Mouse (Mus musculus): ENCODE data around the gene Slc17a2. TPM values are rescaled to one million over a fixed set of nuclear protein-coding genes. Genes with fewer than 3 reads are reported as not detected.

Gene Slc17a2
- polyA plus RNA-seq, 1 experiment = not detected

Other genes starting within 250 kb of the Slc17a2 start
- 11.9 and 13.2 TPM in 2 replicates for gene Hist1h3e, start 244.6 kb upstream of the Slc17a2 start, polyA plus RNA-seq (2012; rRNA removed)
- gene Hist1h2ae, start 235.8 kb upstream of the Slc17a2 start, polyA plus RNA-seq (2012; rRNA removed) = 0.49 and 1.3 TPM in 2 replicates
- gene Hist1h2bg, start 235.6 kb upstream of the Slc17a2 start, polyA plus RNA-seq (2012; rRNA removed) = 18.7 and 22.4 TPM in 2 replicates
- 2.0 and 2.9 TPM in 2 replicates for gene Hist1h2bf, start 232.8 kb upstream of the Slc17a2 start, polyA plus RNA-seq (2012; rRNA removed)
- gene Hist1h2ad, start 232.6 kb upstream of the Slc17a2 start, polyA plus RNA-seq (2012; rRNA removed) = 1.3 and 2.0 TPM in 2 replicates
- 3.8 and 4.1 TPM in 2 replicates for gene Hist1h3d, start 231.2 kb upstream of the Slc17a2 start, polyA plus RNA-seq (2012; rRNA removed)
- gene Hist1h4d, start 225.4 kb upstream of the Slc17a2 start, polyA plus RNA-seq (2012; rRNA removed) = 6.9 and 9.6 TPM in 2 replicates
- gene Hist1h2be, start 185.9 kb upstream of the Slc17a2 start, polyA plus RNA-seq (2012; rRNA removed) = 5.4 and 9.0 TPM in 2 replicates
- gene Hist1h1e, start 184.4 kb upstream of the Slc17a2 start, polyA plus RNA-seq (2012; rRNA removed) = 3.1 and 3.9 TPM in 2 replicates
- gene Hist1h2ac, start 123.0 kb upstream of the Slc17a2 start, polyA plus RNA-seq (2012; rRNA removed) = 0.32 and 0.63 TPM in 2 replicates
- 245 and 281 TPM in 2 replicates for gene Hist1h2bc, start 122.8 kb upstream of the Slc17a2 start, polyA plus RNA-seq (2012; rRNA removed)
- gene Hist1h1t, start 111.2 kb upstream of the Slc17a2 start, polyA plus RNA-seq (2012; rRNA removed) = not detected in 2 replicates
- 3.9 and 6.4 TPM in 2 replicates for gene Hist1h4c, start 108.5 kb upstream of the Slc17a2 start, polyA plus RNA-seq (2012; rRNA removed)
- 21.7 and 43.9 TPM in 2 replicates for gene Hfe, start 96.1 kb upstream of the Slc17a2 start, polyA plus RNA-seq (2012; rRNA removed)
- 70.6 and 72.3 TPM in 2 replicates for gene Hist1h1c, start 68.2 kb upstream of the Slc17a2 start, polyA plus RNA-seq (2012; rRNA removed)
- 2.4 and 3.3 TPM in 2 replicates for gene Hist1h3c, start 61.4 kb upstream of the Slc17a2 start, polyA plus RNA-seq (2012; rRNA removed)
- gene Hist1h2bb, start 60.3 kb upstream of the Slc17a2 start, polyA plus RNA-seq (2012; rRNA removed) = 2.2 and 5.9 TPM in 2 replicates
- 0.61 and 2.9 TPM in 2 replicates for gene Hist1h2ab, start 55.9 kb upstream of the Slc17a2 start, polyA plus RNA-seq (2012; rRNA removed)
- 1.4 and 3.1 TPM in 2 replicates for gene Hist1h3b, start 54.7 kb upstream of the Slc17a2 start, polyA plus RNA-seq (2012; rRNA removed)
- 0.82 and 3.9 TPM in 2 replicates for gene Hist1h4b, start 50.0 kb upstream of the Slc17a2 start, polyA plus RNA-seq (2012; rRNA removed)
- 5.8 and 9.3 TPM in 2 replicates for gene Hist1h4a, start 45.8 kb upstream of the Slc17a2 start, polyA plus RNA-seq (2012; rRNA removed)
- gene Hist1h3a, start 44.6 kb upstream of the Slc17a2 start, polyA plus RNA-seq (2012; rRNA removed) = 2.8 and 4.3 TPM in 2 replicates
- gene Hist1h1a, start 43.3 kb upstream of the Slc17a2 start, polyA plus RNA-seq (2012; rRNA removed) = not detected in 2 replicates
- gene Trim38, start 37.1 kb upstream of the Slc17a2 start, polyA plus RNA-seq (2012; rRNA removed) = 0.10 and 0.16 TPM in 2 replicates
- gene Slc17a3, start 32.4 kb downstream of the Slc17a2 start, polyA plus RNA-seq (2012; rRNA removed) = 0.06 TPM in 1 of 2 replicates, not detected in the other
- 0.05 TPM in 1 of 2 replicates, not detected in the other for gene Slc17a1, start 60.8 kb downstream of the Slc17a2 start, polyA plus RNA-seq (2012; rRNA removed)
- 0.08 and 0.10 TPM in 2 replicates for gene Slc17a4, start 108.0 kb downstream of the Slc17a2 start, polyA plus RNA-seq (2012; rRNA removed)
- 0.77 TPM in 1 of 2 replicates, not detected in the other for gene Hist1h2ba, start 127.2 kb downstream of the Slc17a2 start, polyA plus RNA-seq (2012; rRNA removed)
- gene Hist1h2aa, start 127.5 kb downstream of the Slc17a2 start, polyA plus RNA-seq (2012; rRNA removed) = not detected in 2 replicates
- not detected in 2 replicates for gene Scgn, start 184.2 kb downstream of the Slc17a2 start, polyA plus RNA-seq (2012; rRNA removed)

All from gonadal fat pad, adult 2 months (tissue).